Mouse (Mus musculus) heart, embryonic 16.5 days (tissue): ENCODE results near the gene Efcab6. TPM values are rescaled to one million over a fixed set of nuclear protein-coding genes. Genes with fewer than 3 reads are reported as not detected.

Experiments
- ATAC-seq: fragments of 200-750 bp; cut with Nextera tagmentation; replicated peaks from 2 replicates; pipeline ENCODE4 v1.8.0; 2017; ENCODE audit warnings: moderate number of reproducible peaks; ENCODE audit not compliant: insufficient read depth, low FRiP score; ENCODE audit errors: extremely low read depth
- H3K27ac ChIP-seq: fragments of 300-500 bp; sonication (generic); 2 replicates; pipeline ENCODE4 v1.5.1; 2014; ENCODE audit warnings: mild to moderate bottlenecking, low read length, control low read depth, moderate library complexity
- H3K27me3 ChIP-seq: fragments of 300-500 bp; sonication (generic); 2 replicates; pipeline ENCODE4 v1.6.1; 2014; ENCODE audit warnings: low read length, mixed read lengths; ENCODE audit not compliant: control insufficient read depth, insufficient read depth
- H3K36me3 ChIP-seq: fragments of 300-500 bp; sonication (generic); 2 replicates; pipeline ENCODE4 v1.6.1; 2014; ENCODE audit not compliant: control insufficient read depth, insufficient read depth
- H3K4me1 ChIP-seq: fragments of 300-500 bp; sonication (generic); 2 replicates; pipeline ENCODE4 v1.6.1; 2014; ENCODE audit warnings: low read length, mixed read lengths; ENCODE audit not compliant: control insufficient read depth, insufficient read depth
- H3K4me2 ChIP-seq: fragments of 300-500 bp; sonication (generic); 2 replicates; pipeline ENCODE4 v1.6.1; 2014; ENCODE audit warnings: low read depth, mild to moderate bottlenecking, control low read depth, low read length
- H3K4me3 ChIP-seq: fragments of 300-500 bp; sonication (generic); 2 replicates; pipeline ENCODE4 v1.5.1; 2014; ENCODE audit warnings: mild to moderate bottlenecking, control low read depth, low read length
- H3K9ac ChIP-seq: fragments of 300-500 bp; sonication (generic); 2 replicates; pipeline ENCODE4 v1.6.1; 2014; ENCODE audit warnings: low read length, control low read depth
- H3K9me3 ChIP-seq: fragments of 300-500 bp; sonication (generic); replicated peaks from 2 replicates; pipeline ENCODE4 v1.6.1; 2016; ENCODE audit warnings: low read length; ENCODE audit not compliant: control insufficient read depth
- WGBS: fragments of 180-500 bp; shearing (Covaris S2); extraction: QIAGEN DNeasy Blood & Tissue Kit; methylation state at CpG from one replicate; pipeline ENCODE4 v1.1.7; 2014; 5-methylcytosine and 5-hydroxymethylcytosine counted together
- polyA plus RNA-seq: library from polyadenylated mRNA; unstranded; fragments of >200 nt; fragmentation: Nextera tagmentation; extraction: Ambion mirVana; gene quantifications from 2 replicates; pipeline ENCODE4 v1.2.1, GENCODE M21; 2015

Efcab6 gene
- polyA plus RNA-seq, 1 experiment from 2014 or later: 0.30 TPM

DNA sequence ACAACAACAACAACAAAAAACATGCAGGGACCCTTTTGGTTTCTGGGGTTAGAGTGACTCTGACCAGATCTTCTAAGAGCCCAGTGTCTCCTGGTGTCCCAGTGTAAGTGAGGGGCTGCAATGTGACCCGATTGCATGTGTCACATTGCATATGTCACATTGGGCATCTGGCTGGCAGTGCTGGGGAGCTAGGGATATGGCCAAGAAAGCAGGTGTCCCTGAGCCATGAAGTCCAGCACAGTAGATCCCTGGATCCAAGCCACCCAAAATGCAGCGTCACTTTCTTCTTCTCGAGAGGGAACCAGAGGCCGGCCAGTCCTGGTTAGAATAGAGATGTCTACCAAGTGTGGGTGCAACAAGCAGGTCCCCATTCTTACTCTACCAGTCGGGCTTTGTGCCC is 199.6 kb downstream of the Efcab6 start:
- Histone ChIP-seq H3K36me3 (no peaks in the 10 kb centered on the region), H3K27me3 (peaks cover 3% of the 10 kb centered on the region), H3K27ac (no peak overlapping the region), H3K9ac (no peak overlapping the region), H3K4me1 (no peaks in the 10 kb centered on the region), H3K9me3 (no peaks in the 10 kb centered on the region), H3K4me3 (no peak overlapping the region), H3K4me2 (no peak overlapping the region)
- ATAC-seq: no peak
- WGBS: 81% methylated on average over 5 of the region's 5 CpGs

DNA sequence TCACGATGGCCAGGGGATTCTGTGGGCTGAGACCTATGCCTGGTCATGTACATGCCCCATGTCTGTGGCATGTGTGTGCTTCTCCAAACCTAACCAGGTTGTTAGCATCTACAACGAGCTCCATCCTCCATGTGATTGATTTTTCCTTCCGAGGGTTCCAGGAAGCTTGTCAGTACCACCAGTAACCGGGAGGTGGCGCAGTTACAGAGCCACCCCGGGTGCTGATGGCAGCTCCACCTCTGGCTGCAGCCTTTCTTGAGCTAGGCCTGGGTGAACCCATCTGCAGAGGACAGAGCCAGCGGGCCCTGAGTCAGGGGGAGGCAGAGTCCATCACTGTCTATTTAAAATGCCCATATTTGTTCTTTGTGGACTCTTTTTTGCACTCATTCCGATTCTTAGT is 208.1 kb downstream of the Efcab6 start:
- Histone ChIP-seq H3K4me1 (no peaks in the 10 kb centered on the region), H3K27me3 (no peaks in the 10 kb centered on the region; the same call in 1 of the 2 replicates), H3K4me2 (no peak overlapping the region), H3K36me3 (no peaks in the 10 kb centered on the region), H3K27ac (no peak overlapping the region), H3K4me3 (no peak overlapping the region), H3K9ac (no peak overlapping the region), H3K9me3 (no peaks in the 10 kb centered on the region)
- 19% methylated on average over 8 of the region's 8 CpGs for WGBS
- ATAC-seq: no peak

DNA sequence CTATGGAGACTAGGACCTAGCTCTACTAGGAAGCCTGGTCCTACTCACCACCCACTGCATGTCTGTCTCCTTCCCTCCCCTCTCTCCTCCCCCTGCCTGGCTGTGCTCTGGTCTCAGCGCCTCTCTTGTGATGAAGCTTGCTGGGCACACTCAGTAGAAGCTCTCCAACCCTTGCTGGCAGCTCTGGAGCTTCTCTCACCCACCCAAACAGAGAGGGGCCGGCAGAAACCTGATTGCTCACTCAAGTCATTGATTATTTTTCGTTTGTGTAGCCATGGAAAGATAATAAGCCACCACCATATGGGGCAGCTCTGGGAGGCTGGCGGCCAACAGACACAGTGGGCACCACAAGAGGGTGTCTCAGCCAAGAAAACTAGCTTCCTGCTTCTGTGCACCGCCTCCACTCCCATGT is 211.8 kb downstream of the Efcab6 start:
- no peaks in the 10 kb centered on the region for H3K9me3 ChIP-seq
- no peak for ATAC-seq
- no peak overlapping the region for H3K9ac ChIP-seq
- no peaks in the 10 kb centered on the region for H3K36me3 ChIP-seq
- no peaks in the 10 kb centered on the region for H3K4me1 ChIP-seq
- no peak overlapping the region for H3K4me2 ChIP-seq
- H3K27ac ChIP-seq: no peak overlapping the region
- peaks cover 3% of the 10 kb centered on the region for H3K27me3 ChIP-seq
- 60% methylated on average over 5 of the region's 5 CpGs for WGBS
- no peak overlapping the region for H3K4me3 ChIP-seq

DNA sequence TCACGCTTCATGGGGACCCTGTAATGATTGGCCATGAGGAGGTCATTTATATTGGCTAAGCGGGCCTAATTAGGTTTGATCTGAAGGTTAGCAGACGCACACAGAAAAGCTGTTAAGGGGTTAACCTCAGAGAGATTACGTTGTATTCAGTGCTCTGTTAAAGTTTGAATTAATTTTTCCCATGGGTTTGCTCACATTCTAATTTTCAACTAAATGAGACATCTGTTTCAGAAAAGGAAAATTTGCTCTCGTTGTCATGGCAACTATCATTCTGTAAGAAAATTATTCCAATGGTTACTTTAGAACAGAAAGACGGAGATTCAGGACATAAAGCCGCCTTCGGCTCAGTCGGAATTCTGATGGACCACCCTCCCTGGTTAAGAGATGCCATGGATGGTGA is 217.0 kb downstream of the Efcab6 start:
- Histone ChIP-seq H3K9me3 (no peaks in the 10 kb centered on the region), H3K4me3 (no peak overlapping the region), H3K27me3 (peaks cover 8% of the 10 kb centered on the region), H3K27ac (no peak overlapping the region), H3K4me1 (no peaks in the 10 kb centered on the region), H3K4me2 (no peak overlapping the region), H3K9ac (no peak overlapping the region), H3K36me3 (no peaks in the 10 kb centered on the region)
- no peak for ATAC-seq
- 71% methylated on average over 9 of the region's 9 CpGs for WGBS

DNA sequence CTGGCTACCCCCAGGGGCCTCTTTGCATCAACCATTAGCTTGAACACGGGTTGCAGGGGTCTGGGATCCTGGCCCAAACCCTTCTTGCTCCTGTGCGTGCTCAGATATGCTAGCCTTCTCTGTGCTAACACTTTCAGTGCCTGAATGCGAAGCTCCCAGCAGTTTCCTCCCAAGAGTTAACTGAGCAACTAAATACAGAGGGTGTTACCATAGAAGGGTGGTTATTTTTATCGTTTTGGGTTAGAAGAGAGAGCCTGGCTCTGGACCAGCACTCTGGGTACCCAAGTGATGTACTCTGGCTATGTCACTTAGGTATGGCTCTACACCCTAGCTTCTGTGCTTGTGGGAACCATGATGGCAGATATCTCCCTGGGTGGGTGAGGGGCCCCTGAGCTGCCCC is 217.7 kb downstream of the Efcab6 start:
- H3K4me2 ChIP-seq: no peak overlapping the region
- no peak overlapping the region for H3K9ac ChIP-seq
- no peak for ATAC-seq
- WGBS: 61% methylated on average over 4 of the region's 4 CpGs
- no peak overlapping the region for H3K27ac ChIP-seq
- H3K27me3 ChIP-seq: peaks cover 13% of the 10 kb centered on the region
- H3K36me3 ChIP-seq: no peaks in the 10 kb centered on the region
- H3K4me1 ChIP-seq: no peaks in the 10 kb centered on the region
- no peaks in the 10 kb centered on the region for H3K9me3 ChIP-seq
- H3K4me3 ChIP-seq: no peak overlapping the region

DNA sequence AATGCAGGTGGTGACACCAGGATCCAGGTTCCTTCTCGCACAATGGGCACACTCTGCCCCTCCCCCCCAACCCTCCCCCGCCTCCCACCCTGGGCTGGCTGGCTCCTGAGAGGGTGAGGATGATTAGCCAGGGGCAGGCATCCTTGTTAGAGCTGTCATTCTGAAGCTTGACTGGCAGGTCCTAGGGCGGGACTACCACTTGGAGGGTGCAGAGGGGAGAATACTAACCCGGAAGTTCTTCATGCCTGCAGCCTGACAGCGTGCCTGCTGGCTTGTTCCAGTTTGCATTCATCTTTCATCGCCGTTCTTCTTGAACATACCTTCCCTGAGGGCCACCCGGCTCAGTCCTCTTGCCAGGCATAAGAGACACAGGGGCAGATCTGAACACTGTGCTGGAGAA is 218.6 kb downstream of the Efcab6 start:
- no peak for ATAC-seq
- Histone ChIP-seq H3K27me3 (peaks cover 16% of the 10 kb centered on the region), H3K9me3 (no peaks in the 10 kb centered on the region), H3K4me3 (no peak overlapping the region), H3K4me2 (no peak overlapping the region), H3K4me1 (no peaks in the 10 kb centered on the region), H3K36me3 (no peaks in the 10 kb centered on the region), H3K27ac (no peak overlapping the region), H3K9ac (no peak overlapping the region)
- 24% methylated on average over 8 of the region's 8 CpGs for WGBS

- no peak overlapping the region for H3K9ac ChIP-seq
- ATAC-seq: no peak
- WGBS: 29% methylated on average over 11 of the region's 11 CpGs
Measured at GRCm38 (mm10) chr15:83845734-83846133, 219.4 kb downstream of the Efcab6 start.

DNA sequence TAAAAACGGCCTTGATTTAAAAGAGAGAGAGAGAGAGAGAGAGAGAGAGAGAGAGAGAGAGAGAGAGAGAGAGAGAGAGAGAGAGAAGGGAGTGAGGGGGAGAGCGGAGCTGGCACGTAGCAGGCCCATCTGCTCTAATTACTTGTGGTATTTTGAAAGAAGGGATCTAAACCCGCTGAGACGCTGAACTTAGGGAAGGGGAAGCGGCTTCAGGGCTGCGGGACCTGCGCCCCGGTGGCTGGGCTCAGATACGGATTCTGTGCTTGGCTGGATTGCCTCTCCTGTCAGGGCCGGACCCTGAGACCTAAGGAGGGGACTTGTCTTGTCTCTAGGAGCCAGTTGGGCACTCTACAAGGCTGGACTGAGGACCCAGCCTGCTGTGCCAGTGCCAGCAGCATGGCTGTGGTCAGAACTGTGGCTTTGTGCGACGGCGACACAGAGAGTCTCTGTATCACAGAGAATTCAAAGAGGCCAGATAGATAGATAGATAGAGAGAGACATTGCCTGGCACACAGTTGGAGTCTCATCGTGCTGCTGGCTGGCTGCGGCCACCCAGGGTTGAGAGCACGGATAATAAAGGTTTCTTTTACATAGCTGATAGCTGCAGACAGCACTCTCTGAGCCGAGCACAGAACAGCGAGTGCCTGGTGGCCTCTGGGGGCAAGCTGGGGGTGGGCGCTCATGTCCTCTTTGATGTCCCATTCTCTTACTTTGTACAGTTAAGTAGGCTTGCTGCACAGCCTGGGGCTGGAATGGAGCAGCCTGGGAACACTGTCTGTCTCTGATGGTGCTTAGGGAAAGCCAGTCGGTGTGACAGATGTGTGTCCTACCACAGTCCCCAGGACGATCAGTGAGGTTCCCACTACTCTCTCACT is 222.0 kb downstream of the Efcab6 start:
- peaks cover 28% of the 10 kb centered on the region for H3K27me3 ChIP-seq
- no peaks in the 10 kb centered on the region for H3K9me3 ChIP-seq
- H3K27ac ChIP-seq: no peak overlapping the region
- no peak overlapping the region for H3K4me2 ChIP-seq
- 48% methylated on average over 22 of the region's 22 CpGs for WGBS
- no peaks in the 10 kb centered on the region for H3K4me1 ChIP-seq
- ATAC-seq: no peak
- H3K9ac ChIP-seq: no peak overlapping the region
- no peak overlapping the region for H3K4me3 ChIP-seq
- no peaks in the 10 kb centered on the region for H3K36me3 ChIP-seq

More at GRCm38 (mm10) chr15:83845734-83846133, 219.4 kb downstream of the Efcab6 start:
- H3K27me3 ChIP-seq: peaks cover 21% of the 10 kb centered on the region
- H3K4me1 ChIP-seq: no peaks in the 10 kb centered on the region
- no peaks in the 10 kb centered on the region for H3K9me3 ChIP-seq
- H3K4me3 ChIP-seq: no peak overlapping the region
- H3K27ac ChIP-seq: no peak overlapping the region
- H3K4me2 ChIP-seq: no peak overlapping the region
- H3K36me3 ChIP-seq: no peaks in the 10 kb centered on the region

DNA sequence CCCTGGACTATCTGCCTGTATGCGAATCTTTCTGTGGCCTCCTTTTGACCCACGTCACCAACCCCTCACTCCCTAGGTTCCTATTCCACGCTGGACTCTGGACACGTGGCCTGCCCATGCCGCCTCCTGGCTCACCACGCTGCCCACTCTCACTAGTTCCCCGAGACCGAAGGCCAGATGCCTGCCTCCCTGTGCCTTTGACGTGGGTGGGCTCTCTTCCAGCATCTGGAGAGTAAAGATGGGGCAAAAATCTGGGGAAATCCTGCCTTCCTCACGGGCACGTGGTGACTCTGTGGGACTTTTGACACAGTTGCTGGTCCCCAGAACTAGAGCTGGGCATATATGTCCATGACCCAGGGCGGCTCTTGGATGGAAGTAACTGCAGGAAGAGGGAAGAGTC is 222.8 kb downstream of the Efcab6 start:
- no peak overlapping the region for H3K4me3 ChIP-seq
- H3K9ac ChIP-seq: no peak overlapping the region
- H3K4me2 ChIP-seq: no peak overlapping the region
- H3K27me3 ChIP-seq: peaks cover 28% of the 10 kb centered on the region
- no peak for ATAC-seq
- no peaks in the 10 kb centered on the region for H3K9me3 ChIP-seq
- H3K4me1 ChIP-seq: no peaks in the 10 kb centered on the region
- H3K36me3 ChIP-seq: no peaks in the 10 kb centered on the region
- 78% methylated on average over 12 of the region's 12 CpGs for WGBS
- H3K27ac ChIP-seq: no peak overlapping the region
